Mouse (Mus musculus) CD4-positive helper T cell, adult 2 months (primary cell): ENCODE data around the gene Rora.

Experiments used
- DNase-seq: peaks from one replicate; pipeline ENCODE4 v3.0.0-alpha.2; 2012; ENCODE audit warnings: low read depth, missing footprints, low spot score

Rora gene

DNA sequence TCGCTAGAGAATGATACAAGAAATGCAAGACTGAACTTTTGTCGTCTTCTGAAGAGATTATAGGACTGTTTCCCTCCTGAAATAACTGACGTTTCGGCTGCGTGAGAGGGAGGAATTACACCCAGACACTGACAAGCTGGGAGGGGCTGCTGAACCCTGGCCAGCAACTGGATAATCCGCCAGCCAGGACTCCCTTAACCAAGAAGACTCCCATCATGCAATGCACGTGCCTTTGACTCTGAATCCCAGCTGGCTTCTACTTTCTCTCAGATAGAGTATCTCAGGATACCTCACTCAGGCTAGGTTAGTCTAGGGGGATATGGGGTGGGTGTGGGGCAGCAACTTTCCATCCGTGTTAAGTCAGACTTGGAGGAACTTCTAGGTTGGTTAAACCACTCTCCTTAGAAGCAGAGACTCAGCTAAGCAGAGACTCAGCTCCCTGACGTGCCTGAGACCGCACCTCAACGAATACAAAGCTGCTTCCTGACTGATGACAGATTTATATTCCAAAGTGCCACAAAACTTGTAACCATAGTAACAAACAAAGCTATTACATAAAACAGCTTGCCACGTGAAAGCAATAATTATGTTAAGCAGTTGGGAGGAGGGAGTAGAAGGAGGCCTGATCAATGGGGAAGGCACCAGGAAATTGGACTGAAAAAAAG lies 302.8 kb downstream of the Rora start:
- DNase-seq: peak; percentile 12

DNA sequence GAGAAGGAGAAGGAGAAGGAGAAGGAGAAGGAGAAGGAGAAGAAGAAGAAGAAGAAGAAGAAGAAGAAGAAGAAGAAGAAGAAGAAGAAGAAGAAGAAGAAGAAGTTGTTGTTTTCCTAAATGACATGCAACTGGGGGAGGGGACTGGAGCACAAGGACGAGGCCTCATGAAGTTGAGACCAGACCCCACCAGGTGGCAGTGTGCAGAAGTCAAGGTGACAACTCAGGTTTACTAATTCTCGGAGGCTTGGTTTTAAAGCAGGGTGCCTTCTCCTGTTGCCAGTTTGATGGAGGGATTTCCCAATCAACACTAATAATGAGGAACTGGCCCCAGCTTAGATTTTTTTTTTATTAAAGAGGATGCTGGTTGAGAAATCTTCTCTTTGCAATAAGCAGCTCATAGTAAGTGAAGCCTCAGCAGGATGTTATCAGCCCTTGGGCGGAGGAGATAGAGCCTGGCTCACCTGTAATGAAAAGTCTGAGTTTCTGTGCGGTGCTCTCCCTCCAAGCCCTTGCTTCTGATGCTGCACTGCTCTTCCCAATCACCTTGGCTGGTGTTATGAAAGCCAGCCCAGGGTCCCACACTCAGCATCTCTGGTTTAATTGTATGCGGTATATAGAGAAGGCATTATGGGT lies 303.5 kb downstream of the Rora start:
- DNase-seq: peak; percentile 69

DNA sequence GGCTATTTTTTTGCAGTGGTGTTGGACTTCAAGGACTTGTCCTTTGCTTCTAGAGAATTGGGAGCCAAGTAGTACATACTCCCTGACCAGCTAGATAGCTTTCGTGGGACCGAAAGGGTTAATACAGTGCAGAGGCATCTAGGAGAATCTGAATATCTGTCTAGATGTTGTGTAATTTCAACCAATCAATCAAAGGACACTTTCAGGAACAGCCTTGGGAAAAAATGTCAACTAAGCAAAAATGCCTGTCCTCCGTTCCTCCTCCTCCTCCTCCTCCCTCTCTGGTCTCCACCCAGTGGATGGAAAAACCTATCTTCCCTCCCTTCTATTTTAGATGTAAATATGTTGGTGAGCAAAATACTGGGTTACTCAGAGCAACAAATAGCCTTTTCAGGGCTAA lies 304.2 kb downstream of the Rora start:
- no peak for DNase-seq

DNA sequence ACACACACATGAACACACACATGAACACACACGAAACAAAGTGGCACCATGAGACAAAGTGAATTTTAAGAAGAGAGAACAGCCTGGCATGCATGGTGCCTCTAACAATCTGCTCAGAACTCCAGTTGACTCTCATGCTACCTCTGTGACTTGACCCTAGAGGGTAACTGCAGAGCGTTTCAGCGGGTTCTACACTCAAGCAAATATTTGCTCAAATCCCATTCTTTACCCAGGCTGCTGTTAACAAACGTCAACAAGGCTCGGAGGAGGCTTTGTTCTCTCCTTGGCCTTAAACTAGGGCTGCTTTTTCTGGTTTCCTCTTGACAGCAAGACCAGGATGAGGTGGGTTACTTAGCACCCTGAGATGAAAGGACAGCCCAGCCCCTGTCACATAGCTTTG lies 305.3 kb downstream of the Rora start:
- DNase-seq: no peak

DNA sequence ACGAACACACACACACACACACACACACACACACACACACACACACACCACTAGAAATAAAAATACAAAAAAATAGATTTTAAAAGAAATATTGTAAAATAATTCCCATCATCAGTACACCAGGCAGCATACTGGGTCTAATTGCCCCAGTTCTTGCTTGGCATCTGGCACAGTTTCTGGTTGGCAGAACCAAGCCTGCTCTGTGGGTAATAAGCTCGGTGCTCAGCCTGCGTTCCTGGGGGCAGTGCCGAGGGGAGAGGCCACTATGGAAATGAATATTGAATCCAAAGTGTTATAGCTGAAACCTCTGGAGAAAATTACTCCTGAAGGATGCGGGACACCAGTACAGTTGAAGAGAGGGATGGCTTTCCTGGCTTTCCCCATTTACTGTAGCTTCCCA lies 310.3 kb downstream of the Rora start:
- no peak for DNase-seq

DNA sequence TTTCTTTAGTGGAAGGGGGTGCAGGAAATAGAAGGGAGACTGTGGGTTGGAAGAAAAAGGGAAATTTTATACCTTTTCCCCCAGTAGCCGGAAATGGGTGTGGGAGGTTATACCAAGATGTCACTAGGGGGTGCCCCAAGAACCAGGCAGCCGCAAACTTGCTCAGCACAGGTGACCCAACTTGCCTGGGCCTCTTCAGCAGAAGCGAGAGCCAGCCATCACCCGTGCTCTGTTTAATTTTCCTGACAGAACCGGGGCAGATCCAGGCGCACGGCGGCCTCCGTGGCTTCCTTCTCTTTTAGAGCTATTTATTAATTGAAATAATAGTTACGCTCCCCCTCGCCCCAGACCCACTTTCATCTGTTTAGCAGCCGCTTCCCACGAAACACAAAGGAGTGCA lies 313.0 kb downstream of the Rora start:
- DNase-seq: peak; percentile 67

DNA sequence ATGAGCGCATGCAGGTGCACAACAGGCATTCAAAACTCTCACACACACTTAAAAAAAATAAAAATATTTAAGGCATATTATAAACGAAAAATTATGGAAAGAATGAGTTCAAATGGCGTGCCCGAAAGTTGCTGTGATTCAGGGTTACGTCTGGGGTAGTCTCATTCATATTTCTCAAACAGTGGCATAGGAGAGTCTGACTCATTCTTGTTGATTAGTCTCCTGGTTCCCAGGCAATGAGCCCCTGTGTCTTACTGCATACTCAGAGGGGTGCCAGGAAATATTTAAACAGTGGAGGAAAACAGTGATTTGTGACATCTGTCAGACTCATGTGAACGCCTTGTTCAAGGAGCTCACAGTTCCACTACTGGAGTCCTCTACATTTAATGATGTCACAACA lies 316.5 kb downstream of the Rora start:
- DNase-seq: no peak

DNA sequence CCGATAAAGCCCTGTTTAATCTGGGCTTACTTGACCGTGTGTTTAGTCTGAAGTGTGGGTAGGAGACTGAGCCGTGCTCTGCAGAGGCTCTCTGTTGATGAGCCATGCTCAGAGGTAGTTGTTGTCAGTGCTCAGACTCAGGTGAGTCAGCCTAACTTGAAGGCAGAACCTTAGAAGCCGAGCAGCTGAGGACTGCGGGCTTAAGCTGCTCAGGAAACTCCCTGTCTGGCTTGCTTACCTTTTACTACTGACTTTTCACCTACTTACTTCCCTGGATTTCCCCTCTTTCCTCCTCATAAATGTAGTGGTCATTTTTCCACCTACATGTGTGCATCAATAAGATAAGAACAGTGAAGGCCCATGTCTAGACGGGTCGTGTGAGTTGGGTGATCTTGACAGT lies 318.7 kb downstream of the Rora start:
- DNase-seq: peak; percentile 13

DNA sequence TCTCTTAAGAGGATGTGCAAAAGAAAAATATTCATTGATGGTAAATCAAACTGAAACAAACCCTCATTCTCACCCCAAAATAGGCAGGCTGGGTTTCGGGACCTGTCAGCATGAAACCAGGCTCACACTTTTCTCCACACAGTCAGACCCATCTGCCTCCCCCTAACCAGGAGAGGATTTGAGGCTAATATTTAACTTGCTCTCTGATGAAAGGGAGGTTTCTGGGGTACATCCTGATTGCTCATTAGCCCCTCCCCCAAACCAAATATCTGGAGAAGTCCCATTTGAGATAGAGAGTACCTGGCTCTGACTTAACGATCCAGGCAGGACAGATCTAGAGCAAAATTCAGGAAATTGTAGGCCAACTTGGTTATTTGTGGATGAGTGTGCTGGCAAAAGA lies 320.9 kb downstream of the Rora start:
- DNase-seq: no peak

DNA sequence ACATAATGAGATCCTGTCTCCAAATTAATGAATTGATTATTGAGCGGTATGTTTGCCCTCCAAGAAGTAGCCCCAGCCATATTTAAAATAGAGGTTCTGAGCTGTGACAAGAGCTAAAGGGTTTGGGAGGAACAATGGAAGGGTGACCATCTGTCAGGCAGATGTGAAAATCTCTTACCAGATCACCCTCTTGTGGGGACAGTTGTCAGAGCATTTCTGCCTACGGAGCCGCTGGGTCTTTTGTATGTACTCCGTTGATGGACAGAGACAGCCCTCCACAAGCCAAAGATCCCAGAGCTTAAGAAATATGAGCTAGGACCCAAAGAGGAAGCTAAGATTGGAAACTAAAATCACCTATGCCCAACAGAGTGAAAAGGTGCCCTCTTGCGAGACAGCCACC lies 322.6 kb downstream of the Rora start:
- DNase-seq: no peak

DNA sequence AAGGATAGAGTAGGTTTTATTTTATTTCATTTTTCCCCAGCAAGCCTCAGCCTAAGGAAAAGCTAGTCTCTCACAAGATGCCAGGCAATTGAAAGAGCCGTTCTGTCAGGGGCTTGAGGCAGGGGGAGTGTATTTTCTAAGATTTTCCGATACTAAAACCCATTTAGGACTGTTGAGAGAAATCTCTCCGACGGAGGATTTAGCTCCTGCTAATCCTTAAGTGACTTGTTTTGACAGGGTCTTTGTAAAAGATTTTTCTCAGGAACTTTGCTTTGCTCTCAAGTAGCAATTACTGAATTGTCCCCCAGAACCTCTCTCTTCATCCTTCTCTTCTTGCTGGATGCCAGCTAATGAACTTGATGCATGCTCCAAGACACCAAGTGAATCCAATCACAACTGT lies 323.3 kb downstream of the Rora start:
- DNase-seq: no peak

DNA sequence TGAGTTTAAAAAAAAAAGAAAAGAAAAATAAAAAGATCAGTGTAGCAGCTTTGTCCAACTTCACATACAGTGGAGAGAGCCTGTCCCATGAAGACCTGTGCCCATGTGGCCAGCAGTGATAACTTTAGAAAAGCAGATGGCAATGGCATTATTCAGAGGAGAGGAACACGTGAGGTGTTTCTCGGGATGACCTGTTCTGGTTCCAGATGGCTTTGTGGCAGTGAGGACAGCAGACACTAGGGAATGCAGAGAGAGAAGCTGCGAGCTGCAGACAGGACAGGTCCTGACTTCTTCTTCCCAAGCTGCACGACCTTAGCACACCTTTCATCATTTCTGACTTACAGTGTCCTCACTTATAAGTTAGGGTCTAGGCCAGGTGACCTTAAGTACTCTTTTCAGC lies 325.1 kb downstream of the Rora start:
- DNase-seq: no peak

DNA sequence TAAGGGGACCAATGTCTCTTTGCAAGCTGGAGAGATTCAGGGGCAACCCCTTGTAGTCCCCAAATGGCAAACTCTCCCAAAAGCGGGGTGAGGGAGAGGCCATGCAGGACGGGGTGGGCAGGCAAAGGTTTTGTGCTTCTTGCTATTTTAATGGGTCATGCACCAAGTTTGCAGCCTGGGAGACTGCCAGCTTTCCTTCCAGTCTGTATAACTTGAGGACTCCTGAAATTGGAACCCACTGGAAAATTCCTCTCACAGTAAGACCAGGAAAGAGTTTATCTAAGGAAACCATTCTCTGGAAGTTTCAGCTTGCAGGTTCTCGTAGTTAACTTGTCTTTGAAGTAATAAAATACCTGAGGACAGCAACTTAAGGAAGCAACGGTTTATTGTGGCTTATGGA lies 326.5 kb downstream of the Rora start:
- no peak for DNase-seq

DNA sequence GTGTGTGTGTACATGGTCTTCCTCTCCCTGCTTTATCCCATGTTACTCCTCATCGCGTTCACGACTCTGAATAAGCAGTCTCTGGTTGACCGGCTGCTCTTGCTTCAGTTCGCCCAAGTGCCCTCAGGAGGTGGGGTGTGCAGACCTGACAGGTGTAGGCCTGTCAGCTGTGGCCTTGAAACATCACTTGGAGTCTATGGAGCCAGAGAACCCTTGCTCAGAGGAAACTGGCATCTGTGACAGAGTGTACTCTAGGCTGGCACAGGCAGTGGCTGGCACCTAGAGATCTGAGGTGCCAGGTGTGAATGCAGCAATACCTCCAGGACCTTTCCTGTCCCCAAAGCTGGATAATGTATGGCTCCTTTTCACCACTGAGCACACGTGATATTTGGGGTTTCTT lies 331.5 kb downstream of the Rora start:
- no peak for DNase-seq

DNA sequence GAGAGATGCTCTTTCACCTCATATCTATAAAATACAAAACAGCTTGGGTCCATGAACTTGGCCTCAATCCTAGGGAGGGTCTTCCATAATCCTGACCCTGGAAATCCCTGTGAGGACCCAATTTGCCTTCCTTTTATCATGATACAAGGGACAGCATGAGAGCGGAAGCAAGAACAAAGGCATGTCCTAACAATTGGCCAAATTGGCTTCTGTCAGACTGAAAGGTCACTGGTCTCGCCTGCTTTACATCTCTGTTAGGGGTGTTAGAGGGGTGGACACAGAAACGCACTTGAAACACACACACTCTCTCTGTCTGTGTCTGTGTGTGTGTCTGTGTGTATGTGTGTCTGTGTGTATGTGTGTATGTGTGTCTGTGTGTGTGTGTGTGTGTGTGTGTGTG lies 332.2 kb downstream of the Rora start:
- no peak for DNase-seq

DNA sequence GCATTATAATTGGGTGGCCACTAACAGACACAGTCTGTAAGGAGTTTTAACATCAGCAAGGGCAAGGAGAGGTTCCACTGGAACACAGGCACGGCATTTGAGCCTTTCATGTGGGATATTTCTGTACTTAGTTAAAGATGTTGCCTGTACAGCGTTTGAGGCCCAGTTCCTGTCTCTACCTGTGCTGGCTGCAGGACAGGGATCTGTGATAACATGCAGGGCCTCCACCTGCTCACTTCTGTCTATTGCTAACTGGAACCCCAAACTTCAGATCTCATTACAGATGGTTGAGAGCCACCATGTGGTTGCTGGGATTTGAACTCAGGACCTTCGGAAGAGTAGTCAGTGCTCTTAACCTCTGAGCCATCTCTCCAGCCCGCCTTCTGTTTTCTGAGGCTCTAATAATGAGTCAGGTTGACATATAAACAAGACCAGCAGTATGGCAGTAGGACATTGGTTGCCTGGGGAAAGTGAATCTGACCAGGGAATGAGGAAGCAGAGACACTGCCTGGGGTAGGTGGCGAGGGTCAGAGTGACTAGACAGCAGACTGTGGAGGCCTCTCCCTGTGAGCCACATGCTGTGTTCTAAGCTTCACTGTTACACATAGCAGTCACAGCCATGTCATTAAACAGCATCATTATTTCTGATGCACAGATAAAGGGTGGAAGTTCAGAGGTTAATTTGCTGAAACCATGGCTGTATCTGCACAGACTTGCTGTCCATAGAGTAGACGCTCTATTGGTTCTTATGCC lies 333.9 kb downstream of the Rora start:
- DNase-seq: no peak

DNA sequence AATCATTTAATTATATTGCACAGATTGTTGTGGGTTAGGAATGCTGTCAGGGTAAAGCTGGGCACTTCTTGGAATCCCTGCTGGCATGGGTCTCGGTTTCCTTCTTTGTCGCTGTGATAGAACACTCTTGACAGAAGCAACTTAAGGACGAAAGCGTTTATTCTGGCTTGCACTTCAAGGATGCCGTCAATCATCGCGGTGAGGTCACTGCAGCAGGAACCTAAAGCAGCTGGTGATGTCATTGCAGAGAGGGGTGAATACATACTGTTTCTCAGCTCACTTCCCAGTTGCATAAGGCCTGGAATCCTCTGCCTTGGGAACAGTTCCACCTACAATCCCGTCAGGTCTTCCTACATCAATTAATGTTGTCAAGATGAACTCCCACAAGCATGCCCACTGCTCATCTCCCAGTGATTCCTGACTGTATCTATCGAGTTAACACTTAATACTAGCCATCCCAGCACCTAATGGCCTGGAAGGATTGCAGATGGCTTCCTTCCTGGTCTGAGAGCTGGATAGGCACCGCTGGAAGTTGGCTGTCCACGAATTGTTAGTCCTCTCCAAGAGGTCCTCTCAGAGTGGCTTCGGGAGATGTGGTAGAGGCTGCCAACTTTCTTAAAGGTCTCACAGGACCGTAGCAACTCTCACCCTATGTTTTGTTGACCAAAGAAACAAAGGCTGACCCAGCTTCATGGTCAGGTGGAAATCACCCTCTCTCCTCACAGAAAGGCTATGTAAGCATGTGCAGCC lies 334.8 kb downstream of the Rora start:
- DNase-seq: no peak

DNA sequence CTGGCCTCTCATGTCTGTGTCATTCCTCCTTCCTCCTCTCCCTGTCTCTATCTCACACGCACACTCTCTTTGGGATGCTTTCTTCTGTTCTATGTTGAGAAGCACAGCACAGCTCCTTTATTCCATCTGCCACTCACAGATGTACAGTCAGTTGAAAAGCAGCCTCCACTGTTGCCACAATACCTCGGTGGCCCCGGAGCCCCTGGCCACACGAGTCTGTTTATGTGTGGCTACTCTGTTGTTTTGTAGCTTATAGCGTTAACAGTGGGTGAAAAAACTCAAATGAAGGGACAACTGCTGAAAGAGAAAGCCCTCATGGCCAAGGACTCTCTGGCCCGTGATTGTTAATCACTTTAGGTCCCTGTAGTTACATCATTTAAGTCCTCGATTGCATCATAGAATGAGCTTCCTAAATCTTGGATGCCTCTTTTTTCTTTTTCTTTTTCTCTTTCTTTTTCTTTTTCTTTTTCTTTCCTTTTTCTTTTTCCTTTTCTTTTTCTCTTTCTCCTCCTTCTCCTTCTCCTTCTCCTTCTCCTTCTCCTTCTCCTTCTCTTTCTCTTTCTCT lies 336.4 kb downstream of the Rora start:
- no peak for DNase-seq

DNA sequence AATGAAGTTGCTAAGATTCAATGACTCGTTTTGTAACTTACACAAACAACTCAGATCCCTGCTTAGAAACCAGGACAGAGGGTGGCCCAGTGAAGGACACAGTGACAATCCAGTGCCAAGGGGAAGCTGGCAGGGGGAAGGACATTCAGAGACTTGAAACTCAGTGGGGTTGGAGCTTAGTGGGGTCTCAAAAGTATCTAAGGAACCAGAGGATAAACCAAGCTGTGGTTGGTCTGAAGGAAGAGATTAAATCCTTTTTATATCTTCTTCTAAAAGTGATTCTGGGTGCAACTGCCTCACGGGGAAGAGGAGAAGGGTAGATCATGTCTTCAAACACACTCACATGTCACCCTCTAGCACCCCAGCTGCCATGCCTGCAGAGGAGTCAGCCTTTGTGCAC lies 340.3 kb downstream of the Rora start:
- no peak for DNase-seq

DNA sequence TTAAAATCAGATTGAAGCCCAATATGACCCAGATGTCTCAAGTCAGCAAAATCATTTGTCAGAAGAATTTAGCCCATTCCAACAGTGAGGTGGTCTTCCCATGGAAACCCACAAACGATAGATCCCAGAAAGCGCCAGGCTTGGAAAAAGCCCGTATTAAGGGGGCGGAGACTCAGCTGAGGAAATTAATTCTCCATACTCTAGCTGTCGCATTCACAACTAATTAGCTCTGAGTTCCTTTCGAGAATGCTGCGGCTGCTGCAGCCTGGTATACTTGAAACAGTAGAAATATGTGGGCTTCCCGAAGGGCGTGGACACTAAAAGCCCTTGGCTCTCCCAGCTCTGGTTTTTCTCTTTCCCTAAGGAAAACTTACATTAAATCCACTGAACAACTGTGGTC lies 345.4 kb downstream of the Rora start:
- no peak for DNase-seq

DNA sequence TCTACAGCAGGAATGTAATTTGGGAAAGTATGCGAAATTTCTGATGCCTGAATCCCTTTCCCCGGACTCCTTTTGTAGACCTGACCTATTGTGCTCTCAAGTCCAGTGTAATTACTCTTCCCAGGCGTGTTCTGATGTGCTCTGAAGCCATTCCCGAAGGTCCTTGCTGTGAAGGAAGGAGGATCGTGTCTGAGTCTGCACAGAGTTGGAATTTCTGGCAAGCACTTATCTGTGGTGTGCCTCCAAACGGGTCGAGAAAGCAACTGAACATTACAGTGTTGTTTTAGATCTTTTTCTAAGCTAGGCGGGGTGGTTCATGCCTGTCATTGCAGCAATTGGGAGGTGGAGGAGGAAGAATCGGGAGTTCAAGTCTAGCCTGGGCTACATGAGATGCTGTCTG lies 350.9 kb downstream of the Rora start:
- DNase-seq: no peak

DNA sequence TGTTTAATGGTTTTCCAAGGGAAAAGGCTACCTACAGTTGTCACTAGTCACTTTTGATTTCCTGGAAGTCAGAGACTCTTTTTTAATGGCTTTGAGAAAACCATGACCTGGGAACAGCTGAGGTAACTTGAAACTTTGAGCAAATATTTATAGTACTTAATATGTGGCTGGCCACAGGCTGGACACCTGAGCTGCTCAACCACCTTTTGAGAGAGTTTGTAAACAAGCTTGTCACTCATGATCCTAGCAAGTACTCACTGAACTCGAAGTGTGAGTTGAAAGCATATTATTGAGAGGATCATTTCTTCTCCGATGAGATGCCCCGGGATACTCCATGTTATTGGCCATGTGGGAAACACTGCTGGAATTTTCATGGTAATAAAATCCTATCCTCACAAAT lies 353.1 kb downstream of the Rora start:
- no peak for DNase-seq
